Comparison of ENCODE assay signal across 10 mouse cellular contexts in the genomic region with DNA sequence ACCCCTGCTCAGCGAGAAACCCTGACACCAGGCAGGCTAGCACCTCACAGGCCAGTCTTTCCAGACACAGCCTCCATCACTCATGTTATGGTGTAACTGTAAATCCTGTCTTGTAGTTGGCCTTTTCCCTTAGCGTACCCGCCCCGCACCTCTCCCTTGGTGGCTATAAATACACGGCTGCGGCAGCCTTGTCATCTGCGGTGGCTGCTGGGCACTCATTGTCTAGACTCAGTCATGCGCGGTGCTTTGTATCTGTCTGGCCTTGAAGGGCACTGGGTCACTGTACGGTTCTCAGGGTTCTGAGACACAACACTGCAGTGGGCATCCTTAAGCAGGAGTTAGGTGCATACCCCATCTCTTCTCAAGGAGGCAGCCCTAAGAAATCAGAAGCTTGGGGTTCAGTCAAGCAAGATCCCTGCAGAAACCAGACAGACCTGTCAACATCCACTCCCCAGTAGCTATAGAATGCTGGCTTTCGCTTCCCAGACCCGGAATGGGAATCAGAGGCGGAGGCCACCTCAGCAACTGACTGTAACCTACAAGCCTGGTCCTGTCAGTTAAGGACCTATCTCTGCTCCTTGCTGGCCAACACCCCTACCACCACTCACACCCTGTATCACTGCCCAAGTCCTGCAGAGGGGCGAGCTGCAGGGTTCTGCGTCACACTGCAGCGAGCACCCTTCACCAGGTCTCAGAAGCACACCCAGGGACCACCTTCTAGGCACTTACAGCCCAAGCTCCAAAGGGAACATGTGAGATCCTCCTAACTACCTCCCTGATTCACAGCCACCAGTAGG. TPM values are rescaled to one million over a fixed set of nuclear protein-coding genes. Genes with fewer than 3 reads are reported as not detected.
DNase-seq lines count a peak whose midpoint lies in the region; ATAC-seq and TF ChIP-seq lines count a peak whose summit lies in the region.
"Had no signal": no experiment of that assay in that cellular context is flagged by ENCODE, and none has a peak within 500 bp of the region (broad histone marks: within the 10 kb centered on the region; RNA-seq: fewer than 3 reads in every experiment).

No protein-coding gene starts in this region.

- no peaks in the 10 kb centered on the region for H3K27me3 ChIP-seq in midbrain, embryonic 12.5 days
- H3K27me3 ChIP-seq in midbrain, embryonic 11.5 days (ENCODE audit: control insufficient read depth, insufficient read depth, low read length): no peaks in the 10 kb centered on the region
- H3K27me3 ChIP-seq in hindbrain, embryonic 11.5 days (ENCODE audit: control insufficient read depth, insufficient read depth, low read length): no peaks in the 10 kb centered on the region

- H3K4me2 ChIP-seq in midbrain, embryonic 12.5 days (replicated peaks): no peak overlapping the region; the same call in 1 of the 2 replicates
- H3K4me2 ChIP-seq in midbrain, embryonic 11.5 days: no peak overlapping the region
- no peak overlapping the region for H3K4me2 ChIP-seq in hindbrain, embryonic 11.5 days (replicated peaks; ENCODE audit: low read depth, low read length)

- H3K4me1 ChIP-seq in midbrain, embryonic 12.5 days: peaks cover 23% of the 10 kb centered on the region
- no peaks in the 10 kb centered on the region; the same call in 1 of the 2 replicates for H3K4me1 ChIP-seq in midbrain, embryonic 11.5 days (ENCODE audit: control insufficient read depth, insufficient read depth, low read length)
- H3K4me1 ChIP-seq in hindbrain, embryonic 11.5 days (replicated peaks; ENCODE audit: control insufficient read depth, insufficient read depth, low read length): peaks cover 7% of the 10 kb centered on the region
- peaks cover 32% of the 10 kb centered on the region for H3K4me1 ChIP-seq in olfactory bulb, adult 2 months (ENCODE audit: control insufficient read depth, insufficient read depth, low read length)

- WGBS in midbrain, embryonic 12.5 days: 64% methylated on average over 16 of the region's 16 CpGs
- WGBS in midbrain, embryonic 11.5 days: 67% methylated on average over 16 of the region's 16 CpGs
- 59% methylated on average over 16 of the region's 16 CpGs for WGBS in hindbrain, embryonic 11.5 days
- 51% methylated on average over 16 of the region's 16 CpGs for WGBS in olfactory bulb, adult 2 months

- H3K9ac ChIP-seq in midbrain, embryonic 12.5 days (replicated peaks): 0 out of 2 replicates have a peak overlapping the region, but pooled peaks have one; percentile 11
- no peak overlapping the region for H3K9ac ChIP-seq in midbrain, embryonic 11.5 days (ENCODE audit: low read length)
- H3K9ac ChIP-seq in hindbrain, embryonic 11.5 days (ENCODE audit: low read depth, low read length): peak overlapping the region; percentile 27; the same call in 1 of the 2 replicates

- no peak for TF ChIP-seq POLR2A in olfactory bulb, adult 2 months (IDR thresholded peaks at IDR 0.05; ENCODE audit: insufficient read depth, low read depth, low read length)

- ATAC-seq in midbrain, embryonic 12.5 days (ENCODE audit: low FRiP score, low read depth): no peak
- no peak for ATAC-seq in midbrain, embryonic 11.5 days (ENCODE audit: low FRiP score)
- ATAC-seq in hindbrain, embryonic 11.5 days (ENCODE audit: low FRiP score): peak; percentile 60; the same call in 1 of the 2 replicates
- ATAC-seq in erythroid progenitor cell, adult 5-6 weeks (replicated peaks; ENCODE audit: low FRiP score, poor library complexity, severe bottlenecking): no peak

- no peak overlapping the region; the same call in 1 of the 2 replicates for H3K27ac ChIP-seq in midbrain, embryonic 12.5 days (replicated peaks)
- H3K27ac ChIP-seq in midbrain, embryonic 11.5 days (ENCODE audit: low read depth, low read length): no peak overlapping the region
- H3K27ac ChIP-seq in hindbrain, embryonic 11.5 days (ENCODE audit: low read depth, low read length): peak overlapping the region; percentile 65
- H3K27ac ChIP-seq in olfactory bulb, adult 2 months (ENCODE audit: insufficient read depth, low read depth, low read length): 0 out of 2 replicates have a peak overlapping the region, but pooled peaks have one; percentile 16

- peak; percentile 64 for DNase-seq in adrenal gland, postnatal 14 days
- no peak for DNase-seq in adrenal gland, adult 8-10 months
- DNase-seq in midbrain, embryonic 11.5 days (ENCODE audit: low spot score, missing footprints): no peak
- peak; percentile 39 for DNase-seq in hindbrain, embryonic 11.5 days (ENCODE audit: low spot score)
- no peak for DNase-seq in c-Kit-positive CD71-positive TER-119-positive erythroid progenitor cells, embryonic 14.5 days (ENCODE audit: low spot score)
- DNase-seq: kidney, adult 11 months; layer of hippocampus, postnatal 36 days had no signal

- no peak for TF ChIP-seq CTCF in olfactory bulb, adult 2 months (IDR thresholded peaks at IDR 0.05; ENCODE audit: insufficient read depth, low read depth, low read length)

- no peak overlapping the region for H3K4me3 ChIP-seq in midbrain, embryonic 12.5 days
- no peak overlapping the region for H3K4me3 ChIP-seq in midbrain, embryonic 11.5 days (ENCODE audit: low read depth, low read length)
- no peak overlapping the region for H3K4me3 ChIP-seq in hindbrain, embryonic 11.5 days (ENCODE audit: low read depth, low read length)
- no peak overlapping the region for H3K4me3 ChIP-seq in olfactory bulb, adult 2 months (ENCODE audit: insufficient read depth, low read depth, low read length)

- 0 out of 2 replicates have a peak, but pooled peaks cover 3% of the 10 kb centered on the region for H3K9me3 ChIP-seq in midbrain, embryonic 12.5 days
- no peaks in the 10 kb centered on the region for H3K9me3 ChIP-seq in midbrain, embryonic 11.5 days (ENCODE audit: control insufficient read depth, low read length)
- H3K9me3 ChIP-seq in hindbrain, embryonic 11.5 days (ENCODE audit: control insufficient read depth, low read length): no peaks in the 10 kb centered on the region

- no peaks in the 10 kb centered on the region for H3K36me3 ChIP-seq in midbrain, embryonic 12.5 days
- H3K36me3 ChIP-seq in midbrain, embryonic 11.5 days (ENCODE audit: control insufficient read depth, insufficient read depth, low read length): no peaks in the 10 kb centered on the region
- H3K36me3 ChIP-seq in hindbrain, embryonic 11.5 days (ENCODE audit: control insufficient read depth, insufficient read depth, low read length): no peaks in the 10 kb centered on the region

RNA-seq across cellular contexts. Expression of a gene that starts 10.0 kb away (rescaled TPM):
- 3.0 and 3.6 TPM in 2 replicates for total RNA-seq in adrenal gland, postnatal 14 days (2021)
- 1 to 10 TPM; 5.5 to 9.0 (median 6.5) TPM for total RNA-seq in adrenal gland, adult 8-10 months (2022)
- 8.4 and 9.9 TPM in 2 replicates for polyA plus RNA-seq in midbrain, embryonic 12.5 days (2016; fragmentation: Nextera tagmentation; extraction: Ambion mirVana)
- polyA plus RNA-seq in midbrain, embryonic 11.5 days (2014; fragmentation: Nextera tagmentation; extraction: Ambion mirVana): 5.9 and 7.3 TPM in 2 replicates
- 5.5 and 7.5 TPM in 2 replicates for polyA plus RNA-seq in hindbrain, embryonic 11.5 days (2014; fragmentation: Nextera tagmentation; extraction: Ambion mirVana)
- not detected in 2 replicates for polyA plus RNA-seq in olfactory bulb, adult 2 months (2012; ENCODE audit: insufficient read depth, insufficient read length, low replicate concordance, missing spikeins)
- total RNA-seq in erythroid progenitor cell, adult 5-6 weeks (2015; ENCODE audit: low replicate concordance): not detected in 2 replicates
- 0.26 TPM in 1 of 2 replicates, not detected in the other for total RNA-seq in erythroid progenitor cell, adult 5-6 weeks (2017; ENCODE audit: low replicate concordance)

RNA-seq across cellular contexts. Expression of a gene that starts 20.7 kb away (rescaled TPM):
- total RNA-seq in adrenal gland, postnatal 14 days (2021): 3.0 and 10.0 TPM in 2 replicates
- total RNA-seq in adrenal gland, adult 8-10 months (2022): 1 to 10 TPM in 3 of 4 experiments, under 1 TPM in 1; 0.59 to 3.9 (median 2.6) TPM
- polyA plus RNA-seq in midbrain, embryonic 12.5 days (2016; fragmentation: Nextera tagmentation; extraction: Ambion mirVana): 0.79 and 0.97 TPM in 2 replicates
- polyA plus RNA-seq in midbrain, embryonic 11.5 days (2014; fragmentation: Nextera tagmentation; extraction: Ambion mirVana): 0.60 and 1.3 TPM in 2 replicates
- polyA plus RNA-seq in hindbrain, embryonic 11.5 days (2014; fragmentation: Nextera tagmentation; extraction: Ambion mirVana): 0.91 and 1.3 TPM in 2 replicates
- polyA plus RNA-seq in olfactory bulb, adult 2 months (2012; ENCODE audit: insufficient read depth, insufficient read length, low replicate concordance, missing spikeins): not detected in 2 replicates
- total RNA-seq in erythroid progenitor cell, adult 5-6 weeks (2015; ENCODE audit: low replicate concordance): 27.7 and 41.1 TPM in 2 replicates
- 48.4 and 75.5 TPM in 2 replicates for total RNA-seq in erythroid progenitor cell, adult 5-6 weeks (2017; ENCODE audit: low replicate concordance)

RNA-seq across cellular contexts. Expression of a gene that starts 45.6 kb away (rescaled TPM):
- 86.4 and 91.3 TPM in 2 replicates for total RNA-seq in adrenal gland, postnatal 14 days (2021)
- 100 to 1,000 TPM; 140 to 182 (median 166) TPM for total RNA-seq in adrenal gland, adult 8-10 months (2022)
- 99.1 and 121 TPM in 2 replicates for polyA plus RNA-seq in midbrain, embryonic 12.5 days (2016; fragmentation: Nextera tagmentation; extraction: Ambion mirVana)
- 52.6 and 64.1 TPM in 2 replicates for polyA plus RNA-seq in midbrain, embryonic 11.5 days (2014; fragmentation: Nextera tagmentation; extraction: Ambion mirVana)
- polyA plus RNA-seq in hindbrain, embryonic 11.5 days (2014; fragmentation: Nextera tagmentation; extraction: Ambion mirVana): 57.6 and 69.0 TPM in 2 replicates
- polyA plus RNA-seq in olfactory bulb, adult 2 months (2012; ENCODE audit: insufficient read depth, insufficient read length, low replicate concordance, missing spikeins): 70.7 and 86.2 TPM in 2 replicates
- 19.1 and 26.4 TPM in 2 replicates for total RNA-seq in erythroid progenitor cell, adult 5-6 weeks (2015; ENCODE audit: low replicate concordance)
- total RNA-seq in erythroid progenitor cell, adult 5-6 weeks (2017; ENCODE audit: low replicate concordance): 11.1 and 25.3 TPM in 2 replicates

Comparison
In these comparisons a context has a peak if more than half of its experiments do, and no peak if none do; other contexts are left out.
1. DNase-seq: peak in adrenal gland, postnatal 14 days (single experiment) and hindbrain, embryonic 11.5 days (single experiment); none in adrenal gland, adult 8-10 months (single experiment), midbrain, embryonic 11.5 days (single experiment) and c-Kit-positive CD71-positive TER-119-positive erythroid progenitor cells, embryonic 14.5 days (single experiment).
2. H3K27ac ChIP-seq: peak in hindbrain, embryonic 11.5 days (single experiment) and olfactory bulb, adult 2 months (single experiment); none in midbrain, embryonic 12.5 days (single experiment) and midbrain, embryonic 11.5 days (single experiment).
3. RNA of a gene that starts 20.7 kb away (polyA plus RNA-seq): not detected in olfactory bulb, adult 2 months; 0.79 to 0.97 TPM in midbrain, embryonic 12.5 days, 0.91 to 1.3 TPM in hindbrain, embryonic 11.5 days and 0.60 to 1.3 TPM in midbrain, embryonic 11.5 days; every median in the first group is over 10 times any median in the second.